Mouse (Mus musculus) erythroblast, embryonic 14.5 days (primary cell): Measurements from ENCODE around the gene Mpzl3. TPM values are rescaled to one million over a fixed set of nuclear protein-coding genes. Genes with fewer than 3 reads are reported as not detected.
"Not testable (repeated sequence)": the region's sequence is repeated elsewhere in the genome, so short reads cannot be mapped to it uniquely, and the experiment has no call there.

ENCODE experiments used
- H3K27me3 ChIP-seq: 2 replicates; pipeline ENCODE4 v1.6.1; 2012; ENCODE audit warnings: inconsistent platforms; ENCODE audit not compliant: control insufficient read depth
- H3K36me3 ChIP-seq: 2 replicates; pipeline ENCODE4 v1.6.1; 2012; ENCODE audit warnings: mild to moderate bottlenecking, inconsistent platforms; ENCODE audit not compliant: control insufficient read depth
- H3K4me1 ChIP-seq: 2 replicates; pipeline ENCODE4 v1.6.1; 2012; ENCODE audit warnings: inconsistent platforms; ENCODE audit not compliant: control insufficient read depth
- H3K4me3 ChIP-seq: replicated peaks from 2 replicates; pipeline ENCODE3; 2012; ENCODE audit warnings: moderate library complexity, mild to moderate bottlenecking, inconsistent platforms
- H3K9me3 ChIP-seq: 2 replicates; pipeline ENCODE4 v1.6.1; 2012; ENCODE audit warnings: low read length, inconsistent platforms, mixed read lengths; ENCODE audit not compliant: control insufficient read depth
- GATA1 ChIP-seq: IDR thresholded peaks from 2 replicates; pipeline ENCODE4 v1.6.1; 2012; ENCODE audit warnings: low read length, inconsistent platforms, mixed read lengths
- TAL1 ChIP-seq: IDR thresholded peaks from 3 replicates; pipeline ENCODE4 v1.6.1; 2012; ENCODE audit warnings: low read length, inconsistent platforms, mixed read lengths
- polyA plus RNA-seq: library from polyadenylated mRNA; stranded (reverse); fragments of >175 nt; gene quantifications from 2 replicates; pipeline ENCODE4 v1.2.3, GENCODE M21; 2012

Gene Mpzl3
- polyA plus RNA-seq, 1 experiment: not detected

DNA sequence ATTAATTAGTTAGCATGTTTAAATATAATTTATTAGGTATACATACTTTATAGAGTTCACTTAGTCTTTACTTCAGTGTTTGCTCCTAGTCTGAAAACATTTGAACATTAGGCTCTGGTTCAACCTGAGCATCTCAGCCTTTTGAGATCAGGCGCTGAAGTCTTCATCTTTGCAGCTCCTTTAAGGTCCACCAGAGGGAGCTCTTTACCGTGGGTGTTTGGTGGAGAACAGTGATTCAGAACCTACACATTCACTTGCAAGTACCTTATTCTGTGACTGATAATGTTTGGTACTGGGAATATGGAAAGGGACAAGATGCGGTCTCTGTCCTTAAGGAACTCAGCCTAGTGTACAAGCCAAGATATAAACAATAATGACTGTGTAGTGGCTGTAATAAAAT, 32.2 kb upstream of the Mpzl3 start:
- H3K9me3 ChIP-seq: no peaks in the 10 kb centered on the region
- TF ChIP-seq TAL1: no peak
- TF ChIP-seq GATA1: no peak

DNA sequence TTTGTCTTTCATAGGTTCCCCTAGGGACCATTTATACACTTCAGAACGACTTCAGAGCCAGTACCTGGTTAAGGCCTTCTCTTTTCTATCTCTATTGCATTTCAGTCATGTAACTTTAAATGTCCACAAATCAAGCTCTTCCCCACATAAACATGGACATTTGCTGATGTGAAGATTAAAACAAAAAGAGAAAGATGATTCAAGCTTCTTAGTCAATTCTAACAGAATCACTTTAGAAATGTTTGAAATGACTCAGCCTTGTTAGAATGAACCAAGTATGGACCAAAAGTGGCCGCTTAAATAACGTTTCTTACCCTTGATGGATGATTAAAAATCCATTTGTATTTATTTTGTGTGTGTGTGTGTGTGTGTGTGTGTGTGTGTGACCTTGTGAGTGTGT, 31.3 kb upstream of the Mpzl3 start:
- H3K27me3 ChIP-seq: peaks cover 3% of the 10 kb centered on the region
- H3K4me3 ChIP-seq: no peak overlapping the region
- no peaks in the 10 kb centered on the region for H3K4me1 ChIP-seq
- no peaks in the 10 kb centered on the region for H3K36me3 ChIP-seq
- H3K9me3 ChIP-seq: no peaks in the 10 kb centered on the region
- no peak for TF ChIP-seq GATA1
- no peak for TF ChIP-seq TAL1

More for the DNA sequence above, 32.2 kb upstream of the Mpzl3 start:
- H3K4me1 ChIP-seq: no peaks in the 10 kb centered on the region
- H3K4me3 ChIP-seq: no peak overlapping the region
- H3K36me3 ChIP-seq: no peaks in the 10 kb centered on the region
- H3K27me3 ChIP-seq: peaks cover 3% of the 10 kb centered on the region

DNA sequence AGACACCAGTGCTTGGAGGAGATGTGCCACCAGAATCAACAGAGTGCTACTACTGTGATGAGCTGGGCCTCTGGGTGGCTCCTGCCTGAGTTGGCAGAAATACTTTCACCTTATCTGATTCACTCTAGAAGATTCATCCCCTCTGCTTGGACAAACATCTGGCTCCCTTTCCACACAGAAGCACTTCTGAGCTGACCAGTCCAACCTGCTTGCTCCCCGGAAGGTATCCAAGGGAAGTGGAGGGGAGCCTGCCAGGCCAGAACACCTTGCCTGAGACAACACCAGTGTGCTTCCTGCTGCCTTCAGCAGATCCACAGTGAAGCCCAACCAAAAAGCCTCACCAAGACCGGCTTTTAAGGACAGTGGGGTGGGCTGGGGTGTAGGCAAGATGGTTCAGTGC, 30.8 kb upstream of the Mpzl3 start:
- Histone ChIP-seq H3K9me3 (no peaks in the 10 kb centered on the region), H3K27me3 (peaks cover 6% of the 10 kb centered on the region), H3K36me3 (no peaks in the 10 kb centered on the region), H3K4me3 (no peak overlapping the region), H3K4me1 (no peaks in the 10 kb centered on the region)
- TF ChIP-seq GATA1 (no peak), TAL1 (no peak)

DNA sequence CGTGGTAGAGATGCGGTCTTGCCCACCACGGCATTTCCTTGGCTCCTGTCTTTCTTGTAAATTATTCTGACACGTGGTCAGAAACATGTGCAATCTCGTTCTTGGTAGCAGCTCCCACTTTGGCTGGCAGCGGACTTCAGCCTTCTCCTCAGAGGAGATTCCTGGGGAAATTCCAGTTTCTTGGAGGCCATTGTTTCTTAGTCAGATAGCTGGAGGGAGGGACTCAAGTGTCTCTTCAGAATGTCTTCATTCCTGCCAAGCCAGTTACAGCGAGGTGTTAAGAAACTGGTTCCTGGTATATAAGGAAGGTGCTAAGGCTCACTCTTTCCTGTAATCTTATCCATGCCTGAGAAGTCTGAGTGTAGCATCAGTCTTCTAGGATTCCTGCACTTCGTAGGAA, 27.6 kb upstream of the Mpzl3 start:
- Histone ChIP-seq H3K27me3 (peaks cover 6% of the 10 kb centered on the region), H3K9me3 (no peaks in the 10 kb centered on the region), H3K36me3 (no peaks in the 10 kb centered on the region), H3K4me1 (no peaks in the 10 kb centered on the region), H3K4me3 (no peak overlapping the region)
- TF ChIP-seq TAL1: no peak
- TF ChIP-seq GATA1: no peak

DNA sequence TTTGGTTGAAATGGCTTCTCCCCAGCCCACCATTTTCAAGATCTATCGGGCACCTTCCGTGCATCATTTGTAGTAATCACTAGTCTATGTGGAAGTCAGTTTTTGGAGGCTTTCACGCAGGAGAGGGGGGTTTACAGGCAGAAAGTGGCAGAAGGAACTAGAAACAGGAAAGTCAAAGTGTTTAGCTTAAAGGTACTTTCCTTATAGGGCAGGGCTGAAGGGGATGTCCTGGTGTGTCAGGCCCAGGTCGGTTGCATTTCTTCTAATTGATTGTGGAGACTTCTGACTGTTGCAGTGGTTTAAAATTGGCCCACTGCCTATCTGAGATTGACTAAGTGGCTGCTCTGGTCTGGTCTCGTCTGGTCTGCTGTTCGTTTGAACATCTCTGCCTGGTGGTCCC, 24.6 kb upstream of the Mpzl3 start:
- TF ChIP-seq GATA1 (no peak), TAL1 (no peak)
- no peaks in the 10 kb centered on the region for H3K4me1 ChIP-seq
- H3K4me3 ChIP-seq: no peak overlapping the region
- H3K9me3 ChIP-seq: no peaks in the 10 kb centered on the region
- peaks cover 6% of the 10 kb centered on the region for H3K27me3 ChIP-seq
- no peaks in the 10 kb centered on the region for H3K36me3 ChIP-seq

DNA sequence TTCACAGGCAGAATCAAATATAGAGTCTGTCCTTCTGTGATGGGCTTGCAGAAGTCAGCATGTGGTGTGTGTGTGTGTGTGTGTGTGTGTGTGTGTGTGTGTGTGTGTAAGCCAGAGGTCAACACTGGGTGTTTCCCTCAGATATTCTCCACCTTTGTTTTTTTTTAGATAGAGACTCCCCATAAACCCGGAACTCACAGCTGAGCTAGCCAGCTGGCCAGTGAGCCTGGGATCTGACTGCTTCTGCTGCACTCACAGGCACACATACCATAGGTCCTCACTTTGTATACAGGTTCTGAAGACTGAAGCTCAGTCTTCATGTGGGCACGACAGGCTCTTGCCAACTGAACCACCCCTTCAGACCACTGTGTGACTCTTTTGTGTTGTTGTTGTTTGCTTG, 22.7 kb upstream of the Mpzl3 start:
- H3K27me3 ChIP-seq: peaks cover 4% of the 10 kb centered on the region; the same call in 1 of the 2 replicates
- TF ChIP-seq GATA1: no peak
- no peak for TF ChIP-seq TAL1
- no peaks in the 10 kb centered on the region for H3K36me3 ChIP-seq

DNA sequence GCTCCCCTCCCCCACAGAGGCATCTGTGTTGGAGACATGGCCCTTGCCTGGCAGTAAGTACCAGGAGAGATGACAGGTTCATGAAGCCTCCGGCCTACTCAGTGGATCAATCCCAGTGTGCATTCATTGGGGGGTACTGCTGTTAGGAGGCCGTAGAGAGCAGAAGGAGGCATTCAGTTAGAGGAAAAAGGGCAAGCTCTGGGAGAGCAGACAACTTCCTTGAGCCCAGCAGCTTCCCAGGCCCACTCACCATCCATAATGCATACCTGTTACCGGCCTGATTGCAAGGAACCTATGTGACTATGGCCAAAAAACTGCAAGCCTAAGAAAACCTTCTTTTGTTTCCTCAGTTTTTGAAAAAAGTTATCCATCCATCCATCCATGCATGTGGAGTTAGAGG, 20.5 kb upstream of the Mpzl3 start:
- no peaks in the 10 kb centered on the region for H3K36me3 ChIP-seq
- no peaks in the 10 kb centered on the region for H3K4me1 ChIP-seq
- H3K4me3 ChIP-seq: no peak overlapping the region
- no peak for TF ChIP-seq TAL1
- TF ChIP-seq GATA1: no peak
- H3K27me3 ChIP-seq: peaks cover 7% of the 10 kb centered on the region
- no peaks in the 10 kb centered on the region for H3K9me3 ChIP-seq

More for the DNA sequence above, 22.7 kb upstream of the Mpzl3 start:
- H3K9me3 ChIP-seq: no peaks in the 10 kb centered on the region
- no peaks in the 10 kb centered on the region for H3K4me1 ChIP-seq
- no peak overlapping the region for H3K4me3 ChIP-seq

DNA sequence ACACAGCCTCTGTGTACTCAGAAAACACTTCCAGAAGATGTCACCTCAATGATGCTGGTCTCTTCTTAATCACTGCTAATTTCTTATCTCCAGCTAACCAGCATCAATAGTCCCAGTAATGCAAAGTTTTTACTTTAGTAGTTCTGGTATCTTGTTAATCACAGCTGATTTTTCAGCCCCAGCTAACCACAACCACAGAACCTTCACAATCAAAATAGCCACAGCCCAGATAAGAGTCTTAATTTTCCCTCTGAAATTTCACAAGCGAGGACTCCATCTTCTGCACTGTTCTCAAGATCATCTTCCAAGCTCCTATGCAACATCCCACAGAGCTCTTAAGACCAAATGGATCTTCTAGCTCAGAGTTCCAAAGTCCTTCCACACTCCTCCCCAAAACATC, 17.2 kb upstream of the Mpzl3 start:
- H3K4me1 ChIP-seq, H3K36me3 ChIP-seq, H3K4me3 ChIP-seq, H3K9me3 ChIP-seq: not testable (repeated sequence)
- peaks cover 36% of the 10 kb centered on the region for H3K27me3 ChIP-seq

DNA sequence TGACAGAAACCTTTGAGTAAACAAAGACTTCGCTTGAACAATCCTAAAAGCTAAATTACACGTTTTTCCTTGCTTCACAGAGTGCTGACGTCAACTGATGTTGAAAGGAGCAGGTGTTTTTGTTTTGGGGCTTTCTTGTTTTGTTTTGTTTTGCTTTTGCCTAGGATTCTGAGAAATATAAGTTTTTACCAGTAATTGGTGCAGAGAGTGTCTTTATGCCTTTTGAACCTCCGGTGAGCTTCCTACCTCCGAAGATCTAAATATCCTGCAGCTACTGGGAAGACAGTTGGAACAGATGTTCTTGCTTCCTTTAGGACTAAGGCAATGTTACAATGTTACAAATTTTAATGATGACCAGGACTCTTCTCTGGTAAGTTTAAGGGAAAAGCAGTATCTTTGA, 15.5 kb upstream of the Mpzl3 start, which contains the start of gene Mpzl2:
Gene Mpzl2, plus strand, starts transcription at position 301 of the 400 bp plus-strand sequence.
- Histone ChIP-seq H3K4me3 (peak within 1 kb of the TSS; percentile 3), H3K9me3 (no peaks in the 10 kb centered on the region), H3K27me3 (peaks cover 50% of the 10 kb centered on the region), H3K36me3 (no peaks in the 10 kb centered on the region; the same call in 1 of the 2 replicates), H3K4me1 (no peaks in the 10 kb centered on the region)
- no peak for TF ChIP-seq TAL1
- TF ChIP-seq GATA1: no peak
